In the genomic region with DNA sequence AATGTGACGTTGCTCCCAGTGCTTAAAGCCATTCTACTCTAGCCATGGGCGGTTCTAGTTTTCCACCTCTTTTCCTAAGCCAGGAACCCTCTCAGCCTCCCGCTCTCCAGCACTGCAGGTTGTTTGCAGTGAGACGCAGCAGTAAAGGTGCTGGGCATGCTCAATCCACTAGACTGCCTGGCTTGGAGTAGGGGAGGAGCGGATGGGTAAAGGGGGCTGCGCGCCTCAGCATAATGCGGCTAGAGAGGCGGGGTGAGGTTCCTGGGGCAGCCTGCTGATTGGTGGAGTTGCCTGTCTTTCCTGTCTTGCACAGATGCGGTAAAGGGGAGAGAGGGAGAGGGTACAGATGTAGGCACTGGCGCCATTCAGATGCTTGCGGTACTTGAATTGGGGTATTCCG, we compare ENCODE assay signal across 9 mouse cellular contexts. TPM values are rescaled to one million over a fixed set of nuclear protein-coding genes. Genes with fewer than 3 reads are reported as not detected.
DNase-seq lines count a peak whose midpoint lies in the region; ATAC-seq lines count a peak whose summit lies in the region.
"Had no signal": no experiment of that assay in that cellular context is flagged by ENCODE, and none has a peak within 500 bp of the region (broad histone marks: within the 10 kb centered on the region; RNA-seq: fewer than 3 reads in every experiment).

No protein-coding gene starts in this region.

- intact Hi-C loops in left cerebral cortex, postnatal 10 days (cut with DNase I): loop anchor here (5.0 to 10.0 kb wide), 2 partner anchors 140 to 1468 kb away; no protein-coding TSS in a partner anchor

- no peak for ATAC-seq in megakaryocyte-erythroid progenitor cell, adult 5-6 weeks (replicated peaks; ENCODE audit: low FRiP score, low TSS enrichment, poor library complexity, severe bottlenecking)

- peak; percentile 51 for DNase-seq in adrenal gland, postnatal 25 days
- DNase-seq in embryo, embryonic 11 days: peak; percentile 91
- peak; percentile 29 to 47 for DNase-seq in gastrocnemius, postnatal 4 days (ENCODE audit: low spot score in 2 of 2)
- peak; percentile 6 for DNase-seq in induced T-regulatory cell, adult 2 months (ENCODE audit: low read depth)
- peak; percentile 69 to 70 for DNase-seq in left cerebral cortex, postnatal 10 days (ENCODE audit: extremely low spot score in 1 of 2, low spot score in 2 of 2)
- DNase-seq in lung, postnatal 36 days: peak; percentile 69
- DNase-seq in right cerebral cortex, postnatal 4 days: peak; percentile 59

RNA-seq across cellular contexts. Expression of a gene that starts 1.6 kb away (rescaled TPM):
- 15.7 and 17.9 TPM in 2 replicates for total RNA-seq in adrenal gland, postnatal 25 days (2021)
- total RNA-seq in gastrocnemius, postnatal 4 days (2021): 100 to 1,000 TPM in 1 of 2 experiments, 10 to 100 TPM in 1; 90.7 to 105 TPM
- total RNA-seq in left cerebral cortex, postnatal 10 days (2021): 10 to 100 TPM; 21.6 to 22.9 TPM
- total RNA-seq in megakaryocyte-erythroid progenitor cell, adult 5-6 weeks (2014; fragmentation: Nextera tagmentation): not detected in 2 replicates
- total RNA-seq in megakaryocyte-erythroid progenitor cell, adult 5-6 weeks (2017): not detected in 2 replicates

RNA-seq across cellular contexts. Expression of a gene that starts 23.5 kb away (rescaled TPM):
- 35.8 and 39.4 TPM in 2 replicates for total RNA-seq in adrenal gland, postnatal 25 days (2021)
- 10 to 100 TPM; 10.6 to 10.9 TPM for total RNA-seq in gastrocnemius, postnatal 4 days (2021)
- total RNA-seq in left cerebral cortex, postnatal 10 days (2021): 1 to 10 TPM; 4.9 to 5.1 TPM
- 7.7 and 10.8 TPM in 2 replicates for total RNA-seq in megakaryocyte-erythroid progenitor cell, adult 5-6 weeks (2014; fragmentation: Nextera tagmentation)
- 7.6 and 11.2 TPM in 2 replicates for total RNA-seq in megakaryocyte-erythroid progenitor cell, adult 5-6 weeks (2017)

RNA-seq across cellular contexts. Expression of a gene that starts 59.9 kb away (rescaled TPM):
- not detected in 2 replicates for total RNA-seq in adrenal gland, postnatal 25 days (2021)
- total RNA-seq in gastrocnemius, postnatal 4 days (2021): not detected
- not detected for total RNA-seq in left cerebral cortex, postnatal 10 days (2021)
- total RNA-seq in megakaryocyte-erythroid progenitor cell, adult 5-6 weeks (2014; fragmentation: Nextera tagmentation): not detected in 2 replicates
- total RNA-seq in megakaryocyte-erythroid progenitor cell, adult 5-6 weeks (2017): not detected in 2 replicates
- total RNA-seq: adrenal gland, postnatal 4 days had no signal

Comparison
In these comparisons a context has a peak if more than half of its experiments do, and no peak if none do; other contexts are left out.
1. DNase-seq: peak in every context shown above with its lines; median percentile 91 in embryo, embryonic 11 days; 70 in left cerebral cortex, postnatal 10 days; 69 in lung, postnatal 36 days; 59 in right cerebral cortex, postnatal 4 days; 51 in adrenal gland, postnatal 25 days; 38 in gastrocnemius, postnatal 4 days; 6 in induced T-regulatory cell, adult 2 months.
2. RNA of a gene that starts 1.6 kb away (total RNA-seq): 90.7 to 105 TPM in gastrocnemius, postnatal 4 days, 21.6 to 22.9 TPM in left cerebral cortex, postnatal 10 days and 15.7 to 17.9 TPM in adrenal gland, postnatal 25 days; not detected in megakaryocyte-erythroid progenitor cell, adult 5-6 weeks; every median in the first group is over 10 times any median in the second.